Mouse (Mus musculus): ENCODE measurements around the gene Sult3a1. TPM values are rescaled to one million over a fixed set of nuclear protein-coding genes. Genes with fewer than 3 reads are reported as not detected.

The Sult3a1 gene
- not detected in 2 replicates for polyA plus RNA-seq (2015; fragmentation: Nextera tagmentation; extraction: Ambion mirVana)

GRCm38 (mm10) chr10:33857421-33857820 is at the start of gene Sult3a1:
TSS of gene Sult3a1 (plus strand) at chr10:33857721.

GRCm38 (mm10) chr10:33904530-33905481 is 47.3 kb downstream of the Sult3a1 start, which contains the start of gene Rsph4a:
TSS of gene Rsph4a (plus strand) at chr10:33905111.

Other genes starting within 250 kb of the Sult3a1 start
- 1.0 and 5.1 TPM in 2 replicates for gene Clvs2, start 233.0 kb upstream of the Sult3a1 start, polyA plus RNA-seq (2015; fragmentation: Nextera tagmentation; extraction: Ambion mirVana)
- gene Sult3a2, start 71.0 kb upstream of the Sult3a1 start, polyA plus RNA-seq (2015; fragmentation: Nextera tagmentation; extraction: Ambion mirVana), result 0.19 TPM in 1 of 2 replicates, not detected in the other
- gene Rsph4a, start 47.4 kb downstream of the Sult3a1 start, polyA plus RNA-seq (2015; fragmentation: Nextera tagmentation; extraction: Ambion mirVana), result 0.20 and 0.37 TPM in 2 replicates
- 18.7 and 24.0 TPM in 2 replicates for gene Zup1, start 93.5 kb downstream of the Sult3a1 start, polyA plus RNA-seq (2015; fragmentation: Nextera tagmentation; extraction: Ambion mirVana)
- gene Rwdd1, start 161.9 kb downstream of the Sult3a1 start, polyA plus RNA-seq (2015; fragmentation: Nextera tagmentation; extraction: Ambion mirVana), result 132 and 134 TPM in 2 replicates
- gene Trappc3l, start 179.9 kb downstream of the Sult3a1 start, polyA plus RNA-seq (2015; fragmentation: Nextera tagmentation; extraction: Ambion mirVana), result not detected in 2 replicates
- gene Calhm4, start 186.6 kb downstream of the Sult3a1 start, polyA plus RNA-seq (2015; fragmentation: Nextera tagmentation; extraction: Ambion mirVana), result not detected in 2 replicates
- 0.37 and 0.82 TPM in 2 replicates for gene Calhm5, start 238.8 kb downstream of the Sult3a1 start, polyA plus RNA-seq (2015; fragmentation: Nextera tagmentation; extraction: Ambion mirVana)

Data from adrenal gland, postnatal 0 days (tissue).